Mouse (Mus musculus): ENCODE data around the gene Slc51b.

Gene Slc51b

DNA sequence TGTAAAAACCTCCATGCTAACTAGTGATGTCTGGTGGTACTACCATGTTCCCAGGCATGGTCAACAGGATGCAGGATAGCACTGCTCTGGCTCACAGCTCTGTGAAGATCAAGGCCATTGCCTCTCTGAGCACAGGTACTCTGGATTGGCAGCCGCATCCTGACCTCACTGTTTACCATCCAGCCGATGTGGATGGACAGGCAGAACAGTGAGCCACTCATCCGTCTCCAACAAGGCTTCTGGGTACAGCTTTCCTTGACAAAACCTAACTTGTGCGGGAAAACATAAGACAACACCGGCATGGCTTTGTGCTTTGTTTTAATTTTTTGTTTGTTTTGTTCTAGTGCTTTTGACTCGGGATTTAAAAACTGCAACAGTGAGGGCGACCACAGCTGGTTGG, 57.0 kb downstream of the Slc51b start:
- no peak for DNase-seq

DNA sequence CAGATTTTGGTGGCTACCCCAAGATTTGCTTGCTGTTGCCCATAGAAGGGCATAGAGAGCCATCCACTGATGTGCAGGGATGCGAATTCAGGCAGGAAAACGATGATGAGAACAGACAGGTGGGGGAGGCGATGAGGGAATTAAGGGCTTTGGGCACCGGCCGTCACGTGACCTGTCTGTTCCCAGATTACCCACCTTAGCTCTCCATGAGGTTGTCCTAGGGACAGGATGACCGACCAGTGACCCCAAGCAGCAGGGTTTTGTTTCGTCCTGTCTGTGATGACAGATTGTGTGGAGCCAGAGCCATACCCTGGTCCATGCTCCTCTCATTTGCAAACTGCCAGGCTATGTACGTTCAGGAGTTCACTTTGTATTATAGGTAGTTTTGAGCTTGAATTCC, 59.1 kb downstream of the Slc51b start:
- no peak for DNase-seq
